Mouse (Mus musculus) liver, adult 2 months (tissue): ENCODE data around the gene Senp8.

Source experiments
- CTCF ChIP-seq: fragments of 200-500 bp; IDR thresholded peaks from 2 replicates; pipeline ENCODE4 v1.5.1; 2011; ENCODE audit warnings: low read depth, low read length, control low read depth
- POLR2A ChIP-seq: fragments of 200-500 bp; IDR thresholded peaks from 2 replicates; pipeline ENCODE4 v1.6.1; 2011; ENCODE audit warnings: low read length, control low read depth; ENCODE audit not compliant: insufficient read depth; ENCODE audit errors: extremely low read depth

DNA sequence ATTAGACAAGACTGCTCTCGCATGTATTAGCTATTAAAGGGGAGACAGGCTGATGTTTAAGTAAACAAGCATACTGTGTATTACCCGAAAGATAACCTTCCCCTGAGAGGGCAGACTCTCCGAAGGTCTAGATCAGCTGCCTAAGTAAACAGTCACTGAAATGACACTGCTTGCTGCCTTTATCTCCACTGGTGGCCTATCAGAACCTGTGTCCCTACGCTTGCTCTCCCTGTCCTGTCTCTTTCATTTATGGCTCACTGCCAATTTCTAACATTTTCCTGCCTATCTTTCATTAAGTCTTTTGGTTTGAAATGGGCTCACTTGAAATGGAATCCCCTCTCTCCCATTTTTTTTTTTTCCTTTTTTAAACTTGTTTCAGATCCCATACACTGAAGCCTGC lies 15.1 kb downstream of the Senp8 start:
- TF ChIP-seq CTCF = no peak
- no peak for TF ChIP-seq POLR2A
